Mouse (Mus musculus) liver, adult (tissue): ENCODE measurements around the gene Fam219a.

Experiments used
- GATA4 ChIP-seq: IDR thresholded peaks from 2 replicates; pipeline ENCODE4 v1.6.1; 2014; ENCODE audit warnings: mild to moderate bottlenecking, low read length; ENCODE audit not compliant: insufficient replicate concordance

Gene Fam219a

GRCm38 (mm10) chr4:41569411-41569885, at the start of gene Fam219a, which contains the start of gene Dnaic1:
Gene Fam219a (minus strand): TSS chr4:41569538.
Gene Dnaic1 (plus strand): TSS chr4:41569775.
- TF ChIP-seq GATA4: peak; percentile 94; the same call in 1 of the 2 replicates

GRCm38 (mm10) chr4:41615661-41616599, 46.6 kb upstream of the Fam219a start:
- no peak for TF ChIP-seq GATA4

GRCm38 (mm10) chr4:41614156-41614555, 44.8 kb upstream of the Fam219a start:
- TF ChIP-seq GATA4: no peak

GRCm38 (mm10) chr4:41612166-41612565, 42.8 kb upstream of the Fam219a start:
- TF ChIP-seq GATA4: no peak

GRCm38 (mm10) chr4:41610594-41610980, 41.2 kb upstream of the Fam219a start:
- no peak for TF ChIP-seq GATA4

- no peak for TF ChIP-seq GATA4
Measured at GRCm38 (mm10) chr4:41609681-41610593, 40.6 kb upstream of the Fam219a start.

- TF ChIP-seq GATA4: no peak
Measured at GRCm38 (mm10) chr4:41606784-41607183, 37.4 kb upstream of the Fam219a start.

- TF ChIP-seq GATA4: no peak
Measured at GRCm38 (mm10) chr4:41604476-41605396, 35.4 kb upstream of the Fam219a start.

- no peak for TF ChIP-seq GATA4
Measured at GRCm38 (mm10) chr4:41602818-41603217, 33.5 kb upstream of the Fam219a start.

- TF ChIP-seq GATA4: no peak
Measured at GRCm38 (mm10) chr4:41583353-41583752, 14.0 kb upstream of the Fam219a start.

- no peak for TF ChIP-seq GATA4
Measured at GRCm38 (mm10) chr4:41575914-41576313, 6.6 kb upstream of the Fam219a start.

GRCm38 (mm10) chr4:41573492-41573891, 4.2 kb upstream of the Fam219a start:
- TF ChIP-seq GATA4: no peak

GRCm38 (mm10) chr4:41571490-41571889, 2.2 kb upstream of the Fam219a start:
- TF ChIP-seq GATA4: no peak

- no peak for TF ChIP-seq GATA4
Measured at GRCm38 (mm10) chr4:41568682-41569410, 492 bp downstream of the Fam219a start.
